Mouse (Mus musculus) CD4-positive naive resting alpha-beta T cell, adult 57 days (primary cell): ENCODE data around the gene Mpst. TPM values are rescaled to one million over a fixed set of nuclear protein-coding genes. Genes with fewer than 3 reads are reported as not detected.

Experiments used
- total RNA-seq: library from RNA; stranded (reverse); gene quantifications from one replicate; pipeline ENCODE4 v1.2.4, GENCODE M21; 2023

Mpst gene
- total RNA-seq = 23.0 TPM

GRCm38 (mm10) chr15:78406293-78406934, at the start of gene Mpst:
Gene Mpst, plus strand, starts transcription at chr15:78406416.

GRCm38 (mm10) chr15:78395478-78395962, 10.7 kb upstream of the Mpst start, which contains the start of gene Tex33:
Gene Tex33, minus strand, starts transcription at chr15:78395912.

GRCm38 (mm10) chr15:78405517-78406211, 552 bp upstream of the Mpst start, which contains the start of gene Tst:
Gene Tst, minus strand, starts transcription at chr15:78405907.

GRCm38 (mm10) chr15:78428391-78429138, 22.3 kb downstream of the Mpst start, which contains the start of gene Kctd17:
Gene Kctd17, plus strand, starts transcription at chr15:78428564.

Other genes with a start within 250 kb of the Mpst start
- 18.0 TPM for gene Ift27, start 232.3 kb upstream of the Mpst start, total RNA-seq
- not detected for gene Pvalb, start 200.0 kb upstream of the Mpst start, total RNA-seq
- gene Ncf4, start 161.6 kb upstream of the Mpst start, total RNA-seq = 41.6 TPM
- gene Csf2rb2, start 100.7 kb upstream of the Mpst start, total RNA-seq = 0.98 TPM
- gene Csf2rb, start 80.7 kb upstream of the Mpst start, total RNA-seq = 4.1 TPM
- gene Tex33, start 10.5 kb upstream of the Mpst start, total RNA-seq = not detected
- gene Tst, start 509 bp upstream of the Mpst start, total RNA-seq = 0.92 TPM
- 10.8 TPM for gene Kctd17, start 22.1 kb downstream of the Mpst start, total RNA-seq
- not detected for gene Tmprss6, start 62.2 kb downstream of the Mpst start, total RNA-seq
- 59.7 TPM for gene Il2rb, start 88.9 kb downstream of the Mpst start, total RNA-seq
- 0.47 TPM for gene C1qtnf6, start 125.0 kb downstream of the Mpst start, total RNA-seq
- not detected for gene Sstr3, start 138.3 kb downstream of the Mpst start, total RNA-seq
- gene Rac2, start 166.4 kb downstream of the Mpst start, total RNA-seq = 907 TPM
- 146 TPM for gene Cyth4, start 190.6 kb downstream of the Mpst start, total RNA-seq